ENCODE assay signal across 25 mouse cellular contexts in genomic region chr2:164158838-164159237, GRCm38 (mm10). TPM values are rescaled to one million over a fixed set of nuclear protein-coding genes. Genes with fewer than 3 reads are reported as not detected.
DNase-seq lines count a peak whose midpoint lies in the region; ATAC-seq and TF ChIP-seq lines count a peak whose summit lies in the region.
"Had no signal": no experiment of that assay in that cellular context is flagged by ENCODE, and none has a peak within 500 bp of the region (broad histone marks: within the 10 kb centered on the region; RNA-seq: fewer than 3 reads in every experiment).

No protein-coding gene starts in this region.

- no peak overlapping the region for H3K4me3 ChIP-seq in gastrocnemius, adult 2 months
- no peak overlapping the region for H3K4me3 ChIP-seq in forebrain, embryonic 15.5 days
- H3K4me3 ChIP-seq: embryonic facial prominence, embryonic 12.5 days; forebrain, embryonic 12.5 days; heart, embryonic 12.5 days; hindbrain, embryonic 10.5 days; hindbrain, embryonic 15.5 days had no signal

- peak; percentile 51 for DNase-seq in gastrocnemius, adult 2 months
- no peak for DNase-seq in gastrocnemius, postnatal 36 days
- DNase-seq in Muller cell, postnatal 12 days (ENCODE audit: inconsistent ontology term) = peak; percentile 57
- peak; percentile 37 for DNase-seq in adipocyte (ENCODE audit: low spot score)
- DNase-seq in skeletal muscle tissue, adult 2 months (ENCODE audit: low read depth, low spot score) = peak; percentile 66
- DNase-seq: adrenal gland, postnatal 10 days; cerebellum, adult 11 months; cerebellum, adult 8-10 months; embryo, embryonic 11 days; kidney, adult 2 months had no signal

- 98% methylated on average over 2 of the region's 2 CpGs for WGBS in forebrain, embryonic 15.5 days

- TF ChIP-seq CTCF in gastrocnemius, adult 2 months (IDR thresholded peaks at IDR 0.05) = no peak

- no peak overlapping the region for H3K9ac ChIP-seq in forebrain, embryonic 15.5 days (replicated peaks)
- H3K9ac ChIP-seq: embryonic facial prominence, embryonic 12.5 days; forebrain, embryonic 12.5 days; heart, embryonic 12.5 days; hindbrain, embryonic 15.5 days had no signal

- H3K36me3 ChIP-seq in forebrain, embryonic 15.5 days = 0 out of 2 replicates have a peak, but pooled peaks cover 3% of the 10 kb centered on the region

- no peak for ATAC-seq in forebrain, embryonic 15.5 days (replicated peaks)
- ATAC-seq: intestine, embryonic 16.5 days had no signal

- intact Hi-C loops in gastrocnemius, adult 2 months (cut with DNase I) = no loop called here
- intact Hi-C loops in gastrocnemius, postnatal 36 days (cut with DNase I) = no loop called here

- H3K4me1 ChIP-seq in forebrain, embryonic 15.5 days = no peaks in the 10 kb centered on the region
- H3K4me1 ChIP-seq: embryonic facial prominence, embryonic 12.5 days; forebrain, embryonic 12.5 days; heart, embryonic 12.5 days; hindbrain, embryonic 15.5 days had no signal

- no peaks in the 10 kb centered on the region for H3K9me3 ChIP-seq in forebrain, embryonic 15.5 days
- H3K9me3 ChIP-seq: embryonic facial prominence, embryonic 12.5 days; forebrain, embryonic 12.5 days; heart, embryonic 12.5 days; hindbrain, embryonic 10.5 days; hindbrain, embryonic 15.5 days had no signal

- peak overlapping the region; percentile 78 for H3K27ac ChIP-seq in gastrocnemius, adult 2 months
- H3K27ac ChIP-seq in forebrain, embryonic 15.5 days (replicated peaks) = no peak overlapping the region
- H3K27ac ChIP-seq: embryonic facial prominence, embryonic 12.5 days; forebrain, embryonic 12.5 days; hindbrain, embryonic 10.5 days; hindbrain, embryonic 15.5 days had no signal

- no peaks in the 10 kb centered on the region for H3K27me3 ChIP-seq in forebrain, embryonic 15.5 days
- H3K27me3 ChIP-seq: CH12.LX; embryonic facial prominence, embryonic 12.5 days; forebrain, embryonic 12.5 days; heart, embryonic 12.5 days; hindbrain, embryonic 15.5 days had no signal

- no peak overlapping the region for H3K4me2 ChIP-seq in forebrain, embryonic 15.5 days (replicated peaks)
- H3K4me2 ChIP-seq: embryonic facial prominence, embryonic 12.5 days; forebrain, embryonic 12.5 days; heart, embryonic 12.5 days; hindbrain, embryonic 15.5 days had no signal

RNA-seq across cellular contexts. Expression of gene Kcns1, which starts 12.1 kb away (rescaled TPM):
- total RNA-seq in gastrocnemius, adult 2 months (2021) = 1 to 10 TPM in 1 of 2 experiments, under 1 TPM in 1; 0.31 to 1.0 TPM
- under 1 TPM; 0.46 to 0.67 TPM for total RNA-seq in gastrocnemius, postnatal 36 days (2021)
- polyA plus RNA-seq in forebrain, embryonic 15.5 days (2015; fragmentation: Nextera tagmentation; extraction: Ambion mirVana) = 0.55 and 0.75 TPM in 2 replicates
- total RNA-seq: heart, postnatal 25 days had no signal
- polyA plus RNA-seq: hindbrain, embryonic 10.5 days had no signal

RNA-seq across cellular contexts. Expression of gene Wfdc5, which starts 23.7 kb away (rescaled TPM):
- not detected for total RNA-seq in gastrocnemius, adult 2 months (2021)
- total RNA-seq in gastrocnemius, postnatal 36 days (2021) = under 1 TPM in 1 of 2 experiments, not detected in 1; 0.20 TPM
- polyA plus RNA-seq in forebrain, embryonic 15.5 days (2015; fragmentation: Nextera tagmentation; extraction: Ambion mirVana) = not detected in 2 replicates
- total RNA-seq: adrenal gland, postnatal 10 days; adrenal gland, postnatal 4 days; CH12.LX; common myeloid progenitor, adult 5-6 weeks; granulocyte monocyte progenitor cell, adult 5-6 weeks; heart, adult 8-10 months; heart, postnatal 25 days had no signal
- polyA plus RNA-seq: brain, embryonic 14.5 days; embryonic facial prominence, embryonic 12.5 days; forebrain, embryonic 12.5 days; heart, embryonic 12.5 days; heart, embryonic 16.5 days; hindbrain, embryonic 10.5 days; hindbrain, embryonic 15.5 days; intestine, embryonic 16.5 days; kidney, adult 2 months had no signal

RNA-seq across cellular contexts. Expression of gene Wfdc12, which starts 31.6 kb away (rescaled TPM):
- total RNA-seq in gastrocnemius, adult 2 months (2021) = not detected
- not detected for total RNA-seq in gastrocnemius, postnatal 36 days (2021)
- not detected in 2 replicates for polyA plus RNA-seq in forebrain, embryonic 15.5 days (2015; fragmentation: Nextera tagmentation; extraction: Ambion mirVana)
- total RNA-seq: adrenal gland, postnatal 10 days; adrenal gland, postnatal 4 days; CH12.LX; common myeloid progenitor, adult 5-6 weeks; heart, adult 8-10 months; heart, postnatal 25 days had no signal
- polyA plus RNA-seq: brain, embryonic 14.5 days; forebrain, embryonic 12.5 days; heart, embryonic 12.5 days; heart, embryonic 16.5 days; hindbrain, embryonic 10.5 days; hindbrain, embryonic 15.5 days; intestine, embryonic 16.5 days; kidney, adult 2 months had no signal

RNA-seq across cellular contexts. Expression of gene Wfdc15a, which starts 41.1 kb away (rescaled TPM):
- not detected for total RNA-seq in gastrocnemius, adult 2 months (2021)
- total RNA-seq in gastrocnemius, postnatal 36 days (2021) = not detected
- not detected in 2 replicates for polyA plus RNA-seq in forebrain, embryonic 15.5 days (2015; fragmentation: Nextera tagmentation; extraction: Ambion mirVana)
- total RNA-seq: adrenal gland, postnatal 10 days; adrenal gland, postnatal 4 days; CH12.LX; common myeloid progenitor, adult 5-6 weeks; granulocyte monocyte progenitor cell, adult 5-6 weeks; heart, adult 8-10 months; heart, postnatal 25 days had no signal
- polyA plus RNA-seq: brain, embryonic 14.5 days; embryonic facial prominence, embryonic 12.5 days; forebrain, embryonic 12.5 days; heart, embryonic 12.5 days; heart, embryonic 16.5 days; hindbrain, embryonic 10.5 days; hindbrain, embryonic 15.5 days; intestine, embryonic 16.5 days had no signal

Comparison
In these comparisons a context has a peak if more than half of its experiments do, and no peak if none do; other contexts are left out.
1. DNase-seq: peak in gastrocnemius, adult 2 months (single experiment), Muller cell, postnatal 12 days (single experiment), adipocyte (single experiment) and skeletal muscle tissue, adult 2 months (single experiment); none in gastrocnemius, postnatal 36 days (0 of 2).